Mouse (Mus musculus) left cerebral cortex, adult 2 months (tissue): ENCODE data around the gene Rcl1. TPM values are rescaled to one million over a fixed set of nuclear protein-coding genes. Genes with fewer than 3 reads are reported as not detected.
A peak's percentile ranks its signal among the peaks of the same experiment; 100 is the strongest.

Experiments
- DNase-seq, 2 experiments: peaks; one replicate each; pipeline ENCODE4 v3.0.0; 2021 to 2022; ENCODE audit warnings: low spot score in 2 of 2, mixed read lengths in 1 of 2; ENCODE audit errors: extremely low spot score in 1 of 2
- H3K27ac ChIP-seq: fragments of 200-600 bp; 2 replicates; pipeline ENCODE4 v1.8.1; 2022
- H3K4me3 ChIP-seq: fragments of 200-600 bp; 2 replicates; pipeline ENCODE4 v1.8.1; 2022
- CTCF ChIP-seq: fragments of 200-600 bp; IDR thresholded peaks from 2 replicates; pipeline ENCODE4 v1.8.1; 2022; ENCODE audit warnings: antibody characterized with exemption, mild to moderate bottlenecking, moderate library complexity
- intact Hi-C: fragments of 180-260 bp; cut with DNase I; formaldehyde crosslinking; loops from one replicate; pipeline ENCODE4 v1.15.1; 2025
- total RNA-seq, 2 experiments: library from RNA; stranded (reverse); gene quantifications; 2 replicates each; pipeline ENCODE4 v1.2.3; 2021

The Rcl1 gene
- total RNA-seq, 2 experiments from 2014 or later = 15.5 to 15.7 TPM

GRCm38 (mm10) chr19:29069195-29069594 is 32.0 kb upstream of the Rcl1 start:
- no peak overlapping the region for H3K4me3 ChIP-seq
- intact Hi-C loops = loop anchor here (5.0 to 10.0 kb wide), 3 partner anchors 133 to 436 kb away; no protein-coding TSS in a partner anchor
- DNase-seq = no peak
- no peak for TF ChIP-seq CTCF
- no peak overlapping the region for H3K27ac ChIP-seq

DNA sequence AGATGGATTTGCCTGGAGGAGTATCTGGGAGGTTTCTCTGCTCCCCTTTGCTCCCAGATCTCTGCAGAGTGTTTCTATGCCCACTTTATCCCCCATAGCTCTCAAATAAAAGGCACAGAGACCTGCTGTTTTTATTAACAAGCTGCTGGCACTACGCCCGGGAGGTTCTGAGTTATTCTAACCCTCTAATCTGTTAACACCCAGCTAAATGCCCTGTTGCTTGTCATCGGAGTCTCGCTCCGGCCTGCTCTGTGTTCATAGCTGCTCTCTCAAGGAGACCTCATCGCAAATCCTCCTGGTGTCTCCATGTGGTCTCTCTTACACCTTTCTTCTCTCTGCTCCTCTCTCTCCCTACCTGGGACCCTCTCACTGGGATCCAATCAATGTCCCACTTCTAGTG is 26.4 kb upstream of the Rcl1 start:
- Histone ChIP-seq H3K4me3 (no peak overlapping the region), H3K27ac (no peak overlapping the region)
- intact Hi-C loops = no loop called here
- no peak for DNase-seq
- TF ChIP-seq CTCF = no peak

GRCm38 (mm10) chr19:29088628-29089027 is 12.5 kb upstream of the Rcl1 start:
- no peak overlapping the region for H3K27ac ChIP-seq
- TF ChIP-seq CTCF = no peak
- intact Hi-C loops = no loop called here
- DNase-seq = no peak
- no peak overlapping the region for H3K4me3 ChIP-seq

- intact Hi-C loops = no loop called here
- TF ChIP-seq CTCF = no peak
Observed at GRCm38 (mm10) chr19:29092194-29092593, 9.0 kb upstream of the Rcl1 start.

DNA sequence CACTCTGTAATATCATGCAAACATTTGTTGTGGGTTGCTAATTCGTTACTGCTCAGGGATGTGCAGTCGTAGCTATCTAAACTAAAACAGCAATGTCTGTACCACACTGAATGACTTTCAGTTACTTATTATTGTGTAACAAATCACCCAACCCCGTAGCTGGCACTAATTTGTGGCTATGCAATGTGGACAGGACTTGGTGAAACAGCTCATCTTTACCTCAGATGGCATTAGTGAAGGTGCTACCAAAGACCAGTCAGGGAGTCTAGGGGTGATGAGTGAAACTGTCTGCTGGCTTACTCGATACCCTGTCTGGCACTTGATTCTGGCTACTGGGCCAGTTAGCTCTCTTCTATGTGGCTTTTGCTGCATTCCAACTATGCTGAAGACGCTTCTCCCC is 2.1 kb upstream of the Rcl1 start:
- no peak for DNase-seq
- H3K4me3 ChIP-seq = no peak overlapping the region
- no peak overlapping the region for H3K27ac ChIP-seq
- no peak for TF ChIP-seq CTCF
- intact Hi-C loops = no loop called here

More at GRCm38 (mm10) chr19:29092194-29092593, 9.0 kb upstream of the Rcl1 start:
- DNase-seq = no peak
- Histone ChIP-seq H3K27ac (no peak overlapping the region), H3K4me3 (no peak overlapping the region)

DNA sequence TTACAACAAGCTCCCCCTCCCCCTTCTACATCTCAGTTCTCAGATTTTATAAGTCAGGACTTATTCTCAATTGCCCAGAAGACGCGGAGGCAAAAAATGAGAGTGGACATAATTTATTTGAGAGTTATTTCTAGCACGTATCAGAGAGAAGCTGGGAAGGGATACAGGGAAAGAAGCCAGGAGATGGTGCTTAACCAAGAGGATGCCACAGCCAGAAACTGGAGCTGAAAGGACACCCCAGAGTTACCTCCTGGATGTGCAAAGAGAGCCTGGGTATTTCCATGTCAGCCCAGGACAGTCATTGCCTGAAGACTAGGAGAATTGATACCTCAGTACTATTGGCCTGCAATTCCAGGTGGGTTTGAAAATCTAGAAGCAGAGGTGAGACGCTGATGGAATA is 1.6 kb upstream of the Rcl1 start:
- H3K27ac ChIP-seq = no peak overlapping the region
- intact Hi-C loops = no loop called here
- H3K4me3 ChIP-seq = no peak overlapping the region
- DNase-seq = no peak
- TF ChIP-seq CTCF = no peak

- no peak for DNase-seq
- Histone ChIP-seq H3K4me3 (peak overlapping the region; percentile 93), H3K27ac (peak overlapping the region; percentile 26)
- intact Hi-C loops = loop anchor here (2.0 kb wide), 1 partner anchor 151 kb away; the partner anchor contains the start of gene Jak2
- no peak for TF ChIP-seq CTCF
Observed at GRCm38 (mm10) chr19:29100261-29100660, 914 bp upstream of the Rcl1 start.

DNA sequence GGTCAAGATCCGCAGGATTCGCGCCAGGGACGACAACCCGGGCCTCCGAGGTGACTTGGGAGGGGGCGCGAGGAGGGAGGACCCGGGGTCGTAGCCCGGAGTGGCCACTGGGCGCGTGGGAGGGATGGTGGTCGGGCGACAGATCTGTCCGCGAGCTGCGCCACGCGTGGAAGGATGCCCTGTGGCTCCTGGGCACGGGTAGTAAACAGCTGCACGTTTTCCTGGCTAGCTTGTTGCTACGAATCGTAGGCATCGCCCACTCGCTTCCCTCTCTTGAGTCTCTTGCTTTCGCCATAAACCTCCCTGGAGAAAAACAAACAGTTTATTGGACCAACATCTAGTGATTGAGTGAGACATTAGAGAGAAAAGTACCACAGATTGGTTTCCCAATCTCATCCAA is 416 bp downstream of the Rcl1 start:
- Histone ChIP-seq H3K27ac (peak overlapping the region; percentile 17; the same call in 1 of the 2 replicates), H3K4me3 (peak overlapping the region; percentile 93)
- TF ChIP-seq CTCF = no peak; the same call in 1 of the 2 replicates
- intact Hi-C loops = loop anchor here (2.0 kb wide), 1 partner anchor 149 kb away; the partner anchor contains the start of gene Jak2
- DNase-seq = no peak

DNA sequence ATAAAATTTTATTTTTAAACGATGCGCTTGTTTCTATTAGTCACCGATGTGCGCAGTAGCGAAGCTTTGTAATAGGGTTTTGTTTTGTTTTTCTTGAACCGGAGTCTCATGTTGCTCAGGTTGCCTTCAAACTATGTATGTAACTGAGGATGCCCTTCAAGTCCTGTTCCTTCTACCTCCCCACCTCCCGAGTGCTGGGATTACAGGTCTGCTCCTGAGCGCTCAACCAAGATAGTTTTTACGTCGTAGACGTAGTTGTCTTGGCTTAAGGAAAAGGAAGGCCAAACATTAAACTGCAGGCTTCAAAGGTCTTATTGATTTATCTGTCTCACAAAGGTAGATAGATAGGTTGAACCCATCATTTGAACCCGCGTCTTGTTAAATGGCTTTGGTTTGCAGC is 923 bp downstream of the Rcl1 start:
- Histone ChIP-seq H3K27ac (no peak overlapping the region), H3K4me3 (peak overlapping the region; percentile 93)
- intact Hi-C loops = no loop called here
- no peak for TF ChIP-seq CTCF
- DNase-seq = no peak

DNA sequence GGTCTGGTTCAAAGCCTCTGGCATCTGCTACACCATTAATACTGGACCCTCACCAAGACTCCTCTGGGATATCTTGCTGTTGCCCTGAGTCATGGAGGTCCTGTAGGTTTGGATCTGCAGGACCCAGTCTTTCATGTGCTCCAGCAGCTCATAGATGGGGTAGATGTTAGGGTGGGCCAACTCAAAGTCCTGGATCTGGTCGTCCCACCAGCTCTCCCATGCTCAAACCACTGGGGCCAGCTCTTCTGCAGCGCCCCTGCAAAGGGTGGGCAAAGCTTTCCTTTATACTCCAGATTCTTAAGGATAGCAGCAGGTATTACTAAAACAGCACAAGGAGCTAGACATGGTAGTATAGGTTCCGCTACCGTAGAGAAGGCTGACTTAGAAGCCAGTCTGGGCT is 4.6 kb downstream of the Rcl1 start:
- no peak overlapping the region for H3K4me3 ChIP-seq
- no peak for TF ChIP-seq CTCF
- no peak for DNase-seq
- H3K27ac ChIP-seq = no peak overlapping the region
- intact Hi-C loops = no loop called here

- Histone ChIP-seq H3K27ac (no peak overlapping the region), H3K4me3 (no peak overlapping the region)
- DNase-seq = no peak
- intact Hi-C loops = no loop called here
- no peak for TF ChIP-seq CTCF
Observed at GRCm38 (mm10) chr19:29106261-29106660, 5.1 kb downstream of the Rcl1 start.

- Histone ChIP-seq H3K27ac (no peak overlapping the region), H3K4me3 (no peak overlapping the region)
- intact Hi-C loops = no loop called here
- TF ChIP-seq CTCF = no peak; the same call in 1 of the 2 replicates
- DNase-seq = no peak
Observed at GRCm38 (mm10) chr19:29112662-29113061, 11.5 kb downstream of the Rcl1 start.
